Mouse (Mus musculus) spleen, postnatal 10 days (tissue): ENCODE measurements around the gene Trim8.

Experiments
- DNase-seq, 2 experiments: peaks; one replicate each; pipeline ENCODE4 v3.0.0; 2021 to 2022; ENCODE audit warnings: low spot score in 2 of 2

The Trim8 gene

DNA sequence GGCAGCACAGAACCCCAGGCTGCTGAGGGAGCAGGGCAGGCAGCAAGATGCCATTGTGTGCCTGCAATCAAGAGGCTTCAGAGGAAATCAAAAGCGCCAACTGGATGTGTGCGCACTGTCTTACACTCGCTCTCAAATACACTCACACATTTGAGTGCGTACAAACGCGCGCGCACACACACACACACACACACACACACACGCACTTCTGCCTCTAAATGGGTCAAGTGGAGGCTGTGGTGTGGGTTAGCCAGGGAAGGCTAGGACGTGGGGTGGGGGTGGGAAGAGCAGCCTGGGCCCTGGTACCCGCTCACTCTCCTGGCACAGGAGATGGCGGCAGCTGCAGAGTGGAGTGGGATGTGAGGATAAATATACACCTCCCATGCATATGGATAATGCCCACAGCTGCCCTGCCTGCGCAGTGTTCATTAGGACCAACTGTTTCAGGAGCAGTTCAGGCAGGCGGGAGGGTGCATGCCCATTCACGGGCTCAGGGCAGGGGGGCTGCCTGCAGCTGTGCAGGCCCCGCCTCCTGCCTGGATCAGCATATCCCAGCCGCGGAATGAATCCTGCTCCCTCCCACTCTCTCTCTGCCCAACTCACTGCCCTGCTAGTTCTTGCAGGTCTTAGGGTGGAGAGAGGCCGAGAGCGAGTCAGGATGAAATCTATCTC lies 22.1 kb downstream of the Trim8 start:
- no peak for DNase-seq

- DNase-seq: no peak
These were observed 22.6 kb downstream of the Trim8 start for GRCm38 (mm10) chr19:46524152-46524544.

GRCm38 (mm10) chr19:46524601-46525321 lies 23.3 kb downstream of the Trim8 start:
- peak in 1 of 2 experiments; percentile 56 for DNase-seq

- DNase-seq: no peak
These were observed 24.5 kb downstream of the Trim8 start for GRCm38 (mm10) chr19:46525691-46526631.

GRCm38 (mm10) chr19:46527632-46528528 lies 26.4 kb downstream of the Trim8 start:
- no peak for DNase-seq

DNA sequence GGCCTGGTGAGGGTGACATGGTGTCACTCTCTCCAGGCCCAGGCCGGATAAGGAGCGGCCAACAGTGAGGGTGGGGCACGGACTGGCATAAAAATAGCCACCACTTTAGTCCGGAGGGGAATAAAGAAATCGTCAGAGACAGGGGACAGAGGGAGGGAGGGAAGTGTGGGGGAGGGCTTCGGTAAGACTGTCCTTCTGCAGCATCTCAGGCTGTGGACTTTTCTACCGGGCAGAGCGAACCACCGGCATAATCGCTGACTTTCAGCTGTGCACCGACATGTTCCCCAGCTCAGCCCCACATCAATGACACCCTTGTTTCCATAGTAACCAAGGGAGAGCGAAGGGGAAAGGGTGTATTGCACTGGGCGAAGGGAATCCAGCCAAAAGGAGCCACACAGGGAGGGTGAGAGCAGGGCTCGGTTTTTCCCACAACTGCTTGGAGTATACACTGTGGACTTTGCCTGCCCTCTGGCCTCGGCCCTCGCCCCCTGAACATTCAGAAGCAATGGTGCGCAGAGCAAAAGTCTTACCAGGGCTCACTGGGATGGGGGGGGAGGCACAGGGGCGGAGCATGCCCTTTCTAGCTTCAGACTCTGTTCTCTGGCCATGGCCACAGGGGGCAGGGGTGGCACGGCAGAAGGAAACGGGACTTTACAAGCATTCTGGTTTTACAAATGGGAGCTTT lies 27.2 kb downstream of the Trim8 start:
- DNase-seq: peak; percentile 68 to 83

DNA sequence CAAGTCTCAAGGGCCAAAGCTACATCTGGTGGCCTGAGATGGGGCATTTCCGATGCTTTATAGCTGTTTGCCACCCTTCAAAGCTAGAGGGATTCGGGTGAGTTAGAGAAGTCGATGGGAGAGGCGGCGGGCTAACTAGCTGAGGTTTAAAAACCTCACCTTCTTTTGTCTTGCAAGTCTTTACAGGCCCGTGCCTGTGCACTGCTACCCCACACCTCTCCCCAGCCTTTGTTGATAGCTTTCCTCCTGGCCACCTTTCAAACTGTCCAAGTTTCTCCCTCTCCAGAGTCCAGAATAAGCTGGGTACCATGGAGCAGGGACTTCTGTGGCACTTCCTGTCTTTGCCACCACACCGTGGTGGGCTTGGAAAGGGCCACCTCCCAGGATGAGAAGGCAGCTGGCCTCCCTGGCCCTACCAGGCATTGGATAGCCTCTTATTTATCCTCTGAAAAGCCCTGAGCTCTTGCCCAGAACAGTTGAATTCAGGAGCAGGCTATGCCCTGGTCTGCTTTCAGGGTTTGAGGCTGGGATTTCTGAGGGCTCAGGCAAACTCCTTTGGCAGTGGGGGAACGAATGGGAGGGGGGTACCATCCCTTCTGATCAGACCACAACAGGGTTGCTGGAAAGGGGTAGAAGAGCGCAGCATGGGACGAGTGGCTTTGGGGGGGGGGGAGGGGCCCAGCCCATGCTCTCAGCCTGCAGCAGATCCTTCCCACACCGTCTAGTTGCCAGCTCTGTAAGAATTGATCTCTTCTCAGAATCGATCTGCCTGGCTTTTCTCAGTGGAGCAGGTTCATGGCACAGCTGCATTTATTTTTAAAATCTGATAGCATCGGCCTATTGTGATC lies 28.3 kb downstream of the Trim8 start:
- no peak for DNase-seq

GRCm38 (mm10) chr19:46530449-46530990 lies 29.0 kb downstream of the Trim8 start:
- DNase-seq: no peak

DNA sequence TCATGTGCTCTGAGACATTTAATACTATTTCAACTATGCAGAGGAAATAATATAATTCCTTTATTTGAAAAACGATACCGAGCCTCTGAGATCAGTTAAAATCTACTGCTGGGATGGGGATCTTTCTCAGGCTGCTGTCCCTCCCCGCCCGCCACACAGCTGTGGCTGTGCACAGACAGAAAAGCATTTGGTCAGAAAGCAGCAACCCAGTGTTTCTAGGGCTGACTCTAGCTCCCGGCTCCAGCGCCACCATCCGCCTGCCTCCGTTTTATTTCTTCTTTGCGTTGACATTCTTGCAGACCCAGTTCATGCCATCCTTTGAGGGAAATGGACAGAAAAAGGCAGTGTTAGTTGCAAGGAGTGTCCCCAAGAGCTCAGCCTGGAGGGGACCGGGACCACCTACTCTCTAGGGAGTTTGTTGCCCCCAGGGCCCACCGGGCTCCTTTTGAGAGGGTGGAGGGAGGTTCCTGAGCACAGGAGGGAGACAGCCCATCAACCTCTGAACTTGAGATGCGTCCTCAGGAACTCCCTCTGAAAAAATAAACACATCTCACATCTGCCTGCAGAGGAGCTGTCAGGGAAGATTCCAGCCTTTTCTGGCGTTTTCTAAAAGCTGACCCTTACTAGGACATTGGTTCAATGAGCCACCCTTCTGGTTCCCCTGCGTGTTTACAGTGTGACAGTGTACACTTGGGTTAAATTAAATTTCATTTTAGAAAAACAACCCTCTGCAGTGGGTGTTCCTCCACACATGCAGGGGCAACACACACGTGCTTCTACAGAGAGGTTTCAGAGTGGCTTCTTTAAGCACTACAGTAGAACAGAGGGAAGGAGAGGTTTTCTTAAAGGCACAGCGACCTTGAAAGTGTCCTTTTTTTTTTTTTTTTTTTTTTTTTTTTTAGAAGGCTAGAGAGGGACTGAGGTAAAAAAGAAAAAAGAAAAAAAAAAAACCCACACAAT lies 29.8 kb downstream of the Trim8 start:
- DNase-seq: no peak

DNA sequence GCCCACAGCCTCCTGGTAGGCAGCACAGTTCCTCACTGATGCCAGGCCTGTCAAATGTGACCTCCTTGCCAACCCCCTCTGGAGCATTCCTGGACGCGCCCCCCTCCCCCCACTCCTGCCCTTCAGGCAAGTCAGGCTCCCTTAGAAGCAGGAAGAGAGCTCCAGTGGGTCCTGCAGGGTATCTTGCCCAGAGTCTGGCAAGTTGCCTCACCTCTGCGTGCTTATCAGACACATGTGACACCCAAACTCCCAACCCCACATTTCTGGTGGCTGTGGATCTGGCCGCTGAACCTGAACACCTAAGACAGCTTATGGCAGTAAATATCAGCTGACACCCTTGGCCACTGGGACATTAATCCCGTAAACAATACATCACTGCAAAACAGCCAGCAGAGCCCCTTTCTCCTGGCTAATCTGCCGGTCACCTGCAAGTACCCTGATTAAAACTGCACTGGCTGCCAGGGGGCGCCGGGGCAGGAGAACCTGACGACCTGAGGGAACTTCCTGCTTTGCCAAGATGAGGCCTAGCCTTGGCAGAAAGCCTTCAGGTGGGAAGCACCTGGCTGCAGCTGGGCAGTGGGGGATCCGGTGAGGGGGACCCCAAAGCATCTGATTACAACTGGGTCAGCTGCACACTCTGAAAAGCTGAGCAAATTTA lies 30.7 kb downstream of the Trim8 start:
- peak in 1 of 2 experiments; percentile 66 for DNase-seq

DNA sequence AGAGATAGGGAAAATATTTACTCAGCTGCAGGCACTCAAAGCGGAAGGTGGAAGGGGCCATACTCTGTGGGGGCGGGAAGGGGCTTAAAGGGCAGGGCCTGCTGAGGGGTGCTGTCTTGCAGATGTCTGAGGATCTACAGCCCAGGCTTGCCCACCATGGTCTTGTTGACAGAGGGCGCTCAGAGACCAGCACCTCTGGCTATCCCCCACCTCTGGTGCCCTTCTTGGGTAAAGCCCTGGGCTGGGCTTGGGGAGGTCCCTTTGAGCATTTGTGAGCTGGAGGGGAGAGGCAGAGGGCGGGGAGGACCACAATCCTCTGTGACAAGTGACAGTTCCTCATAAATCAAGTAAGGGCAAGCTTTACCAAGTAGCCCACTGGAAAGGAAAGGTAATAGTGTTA lies 31.6 kb downstream of the Trim8 start:
- no peak for DNase-seq

GRCm38 (mm10) chr19:46533525-46533924 lies 32.0 kb downstream of the Trim8 start:
- DNase-seq: no peak

DNA sequence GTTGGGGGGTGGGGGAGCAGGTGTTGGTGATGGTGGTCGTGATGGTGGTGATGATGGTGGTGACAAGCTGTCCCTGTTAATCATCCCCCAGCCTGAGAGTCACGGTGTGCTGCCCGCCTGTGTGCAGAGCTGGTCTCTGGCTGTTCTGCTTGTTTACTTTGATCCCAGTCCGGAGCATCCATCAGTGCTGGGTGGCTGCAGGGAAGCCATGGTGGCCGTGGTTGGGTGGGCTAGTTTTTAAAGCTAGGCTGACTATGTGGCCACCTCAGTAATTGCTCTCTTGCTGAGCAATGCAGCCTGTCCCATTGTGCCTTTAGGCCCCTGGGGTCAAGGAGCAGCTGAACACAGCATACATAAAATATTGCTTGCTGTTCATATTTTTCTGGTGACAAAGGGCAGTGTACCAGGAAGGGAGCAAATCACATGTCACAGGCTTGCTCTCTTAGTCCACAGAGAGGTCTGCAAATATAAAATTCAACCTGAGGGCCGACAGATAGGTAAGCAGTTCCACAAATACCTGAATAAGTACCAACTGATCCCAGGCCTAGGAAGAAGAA lies 33.1 kb downstream of the Trim8 start:
- DNase-seq: no peak

- DNase-seq: no peak
These were observed 35.9 kb downstream of the Trim8 start for GRCm38 (mm10) chr19:46537357-46537756.

- no peak for DNase-seq
These were observed 36.7 kb downstream of the Trim8 start for GRCm38 (mm10) chr19:46538213-46538612.

GRCm38 (mm10) chr19:46542750-46543149 lies 41.2 kb downstream of the Trim8 start:
- DNase-seq: no peak

- DNase-seq: no peak
These were observed 46.1 kb downstream of the Trim8 start for GRCm38 (mm10) chr19:46547565-46547964.
